Mouse (Mus musculus): ENCODE data around the gene Mgme1.

- TF ChIP-seq CTCF (IDR thresholded peaks at IDR 0.05; ENCODE audit: low read depth) = no peak
- no peak for TF ChIP-seq EP300 (optimal IDR thresholded peaks at IDR 0.05)
These were observed 1.6 kb downstream of the Mgme1 start for GRCm38 (mm10) chr2:144272088-144272487.
